Mouse (Mus musculus) kidney, adult 2 months (tissue): ENCODE data around the gene Mrpl34.

Experiments
- CTCF ChIP-seq: fragments of 200-500 bp; conservative IDR thresholded peaks from 2 replicates; pipeline ENCODE4 v1.5.1; 2011; ENCODE audit warnings: low read depth, mild to moderate bottlenecking, control low read depth, low read length, moderate library complexity, mixed read lengths; ENCODE audit not compliant: insufficient read depth, insufficient read length
- POLR2A ChIP-seq: fragments of 200-500 bp; IDR thresholded peaks from one replicate; pipeline ENCODE4 v1.6.1; 2011; ENCODE audit warnings: low read depth, low read length, control low read depth

GRCm38 (mm10) chr8:71495811-71496210 lies 31.1 kb downstream of the Mrpl34 start:
- TF ChIP-seq CTCF (no peak), POLR2A (no peak)
